Mouse (Mus musculus) adrenal gland, postnatal 10 days (tissue): Measurements from ENCODE around the gene Rdh13. TPM values are rescaled to one million over a fixed set of nuclear protein-coding genes. Genes with fewer than 3 reads are reported as not detected.

Experiments used
- DNase-seq: peaks from one replicate; pipeline ENCODE4 v3.0.0; 2021; ENCODE audit warnings: mixed read lengths
- long read RNA-seq, 2 experiments: library from polyadenylated mRNA; stranded (forward); transcript quantifications; one replicate each; pipeline ENCODE4 v2.0.0; 2021
- total RNA-seq, 2 experiments: library from RNA; stranded (reverse); gene quantifications; 2 replicates each; pipeline ENCODE4 v1.2.3; 2021

The Rdh13 gene
- 10 to 100 TPM; 30.9 to 38.2 TPM for total RNA-seq
- long read RNA-seq, experiment 1, partial matches to known transcripts = 4 of 14 reads
- long read RNA-seq, experiment 1, other reads (novel, unspliced or antisense) = 7 of 14 reads
- long read RNA-seq, experiment 2, partial matches to known transcripts = 0 of 6 reads
- long read RNA-seq, experiment 2, other reads (novel, unspliced or antisense) = 5 of 6 reads

- peak; percentile 90 for DNase-seq
These were observed at the start of gene Rdh13 for GRCm38 (mm10) chr7:4445216-4445791. Gene Rdh13, minus strand, starts transcription at chr7:4445649.

- DNase-seq = no peak
These were observed 48.5 kb upstream of the Rdh13 start for GRCm38 (mm10) chr7:4493991-4494390.

- no peak for DNase-seq
These were observed 47.1 kb upstream of the Rdh13 start for GRCm38 (mm10) chr7:4492284-4493224.

- no peak for DNase-seq
These were observed 45.9 kb upstream of the Rdh13 start for GRCm38 (mm10) chr7:4491308-4491707.

- DNase-seq = no peak
These were observed 36.8 kb upstream of the Rdh13 start for GRCm38 (mm10) chr7:4482281-4482680.

- DNase-seq = peak; percentile 42
These were observed 34.2 kb upstream of the Rdh13 start for GRCm38 (mm10) chr7:4479674-4480073.

- DNase-seq = no peak
These were observed 33.4 kb upstream of the Rdh13 start for GRCm38 (mm10) chr7:4478796-4479291.

- peak; percentile 82 for DNase-seq
These were observed 32.8 kb upstream of the Rdh13 start for GRCm38 (mm10) chr7:4478021-4478795.

GRCm38 (mm10) chr7:4473940-4474339 is 28.5 kb upstream of the Rdh13 start:
- no peak for DNase-seq

GRCm38 (mm10) chr7:4471179-4471555 is 25.7 kb upstream of the Rdh13 start:
- DNase-seq = peak; percentile 91

GRCm38 (mm10) chr7:4470275-4471178 is 25.1 kb upstream of the Rdh13 start:
- DNase-seq = peak; percentile 71

- DNase-seq = no peak
These were observed 22.4 kb upstream of the Rdh13 start for GRCm38 (mm10) chr7:4467801-4468200.

GRCm38 (mm10) chr7:4464194-4464824 is 18.9 kb upstream of the Rdh13 start:
- no peak for DNase-seq

- no peak for DNase-seq
These were observed 15.4 kb upstream of the Rdh13 start, which contains the start of gene Eps8l1 for GRCm38 (mm10) chr7:4460576-4461434. Gene Eps8l1, plus strand, starts transcription at chr7:4460674.

GRCm38 (mm10) chr7:4452644-4453043 is 7.2 kb upstream of the Rdh13 start:
- DNase-seq = no peak

GRCm38 (mm10) chr7:4449211-4449610 is 3.8 kb upstream of the Rdh13 start:
- no peak for DNase-seq

GRCm38 (mm10) chr7:4448439-4448838 is 3.0 kb upstream of the Rdh13 start:
- DNase-seq = no peak

GRCm38 (mm10) chr7:4447138-4447537 is 1.7 kb upstream of the Rdh13 start:
- DNase-seq = no peak

- DNase-seq = no peak
These were observed 4.9 kb downstream of the Rdh13 start for GRCm38 (mm10) chr7:4440549-4440948.

- no peak for DNase-seq
These were observed 7.7 kb downstream of the Rdh13 start for GRCm38 (mm10) chr7:4437721-4438120.
